In genomic region chr2:167399646-167400045, GRCm38 (mm10) we compare ENCODE assay signal across 25 mouse cellular contexts. TPM values are rescaled to one million over a fixed set of nuclear protein-coding genes. Genes with fewer than 3 reads are reported as not detected.
DNase-seq lines count a peak whose midpoint lies in the region; ATAC-seq and TF ChIP-seq lines count a peak whose summit lies in the region.
"Had no signal": no experiment of that assay in that cellular context is flagged by ENCODE, and none has a peak within 500 bp of the region (broad histone marks: within the 10 kb centered on the region; RNA-seq: fewer than 3 reads in every experiment).

No protein-coding gene starts in this region.

- H3K4me3 ChIP-seq in ES-Bruce4 (ENCODE audit: low read depth, low read length): no peak overlapping the region
- no peak overlapping the region for H3K4me3 ChIP-seq in intestine, postnatal 0 days (ENCODE audit: low read depth, low read length)
- H3K4me3 ChIP-seq: embryonic facial prominence, embryonic 15.5 days; forebrain, embryonic 15.5 days; heart, embryonic 13.5 days; hindbrain, embryonic 12.5 days; midbrain, embryonic 15.5 days; myocyte; neural tube, embryonic 13.5 days had no signal

- TF ChIP-seq POLR2A in ES-Bruce4 (IDR thresholded peaks at IDR 0.05; ENCODE audit: insufficient read depth, low read length): no peak

- no peak overlapping the region for H3K9ac ChIP-seq in ES-Bruce4 (ENCODE audit: low read depth, poor library complexity, severe bottlenecking)
- no peak overlapping the region for H3K9ac ChIP-seq in intestine, postnatal 0 days (ENCODE audit: low read depth, low read length)
- H3K9ac ChIP-seq: embryonic facial prominence, embryonic 15.5 days; forebrain, embryonic 15.5 days; heart, embryonic 13.5 days; hindbrain, embryonic 12.5 days; liver, embryonic 14.5 days; lung, embryonic 14.5 days; midbrain, embryonic 15.5 days; neural tube, embryonic 13.5 days had no signal

- TF ChIP-seq CTCF in ES-Bruce4 (IDR thresholded peaks at IDR 0.05; ENCODE audit: low read depth, low read length): no peak
- TF ChIP-seq CTCF in intestine, postnatal 0 days (IDR thresholded peaks at IDR 0.05; ENCODE audit: low read depth): no peak

- intact Hi-C loops in heart, postnatal 14 days (cut with DNase I): no loop called here
- intact Hi-C loops in left cerebral cortex, postnatal 36 days (cut with DNase I): no loop called here

- no peak overlapping the region for H3K4me2 ChIP-seq in intestine, postnatal 0 days (replicated peaks; ENCODE audit: low read depth)
- H3K4me2 ChIP-seq: embryonic facial prominence, embryonic 15.5 days; forebrain, embryonic 15.5 days; heart, embryonic 13.5 days; hindbrain, embryonic 12.5 days; lung, embryonic 14.5 days; midbrain, embryonic 15.5 days; neural tube, embryonic 13.5 days had no signal

- H3K4me1 ChIP-seq in ES-Bruce4 (ENCODE audit: control insufficient read depth, insufficient read depth, low read length): peaks cover 4% of the 10 kb centered on the region
- H3K4me1 ChIP-seq in intestine, postnatal 0 days (replicated peaks; ENCODE audit: control insufficient read depth, insufficient read depth, low read length): no peaks in the 10 kb centered on the region
- H3K4me1 ChIP-seq: embryonic facial prominence, embryonic 15.5 days; forebrain, embryonic 15.5 days; heart, embryonic 13.5 days; hindbrain, embryonic 12.5 days; midbrain, embryonic 15.5 days; neural tube, embryonic 13.5 days had no signal

- 0 out of 2 replicates have a peak, but pooled peaks have one; percentile 25 for TF ChIP-seq EP300 in ES-Bruce4 (IDR thresholded peaks at IDR 0.05; ENCODE audit: insufficient read depth, low read depth, low read length)

- ATAC-seq in intestine, postnatal 0 days: no peak
- ATAC-seq: forebrain, embryonic 15.5 days; midbrain, embryonic 15.5 days; Patski had no signal

- H3K9me3 ChIP-seq in ES-Bruce4 (replicated peaks; ENCODE audit: control insufficient read depth, insufficient read depth, low read length, poor library complexity, severe bottlenecking): no peaks in the 10 kb centered on the region
- H3K9me3 ChIP-seq in intestine, postnatal 0 days (ENCODE audit: control insufficient read depth): no peaks in the 10 kb centered on the region
- H3K9me3 ChIP-seq: embryonic facial prominence, embryonic 15.5 days; forebrain, embryonic 15.5 days; heart, embryonic 13.5 days; hindbrain, embryonic 12.5 days; midbrain, embryonic 15.5 days; neural tube, embryonic 13.5 days had no signal

- no peaks in the 10 kb centered on the region for H3K27me3 ChIP-seq in ES-Bruce4 (ENCODE audit: control insufficient read depth, insufficient read depth, low read length, poor library complexity, severe bottlenecking)
- H3K27me3 ChIP-seq in intestine, postnatal 0 days (replicated peaks; ENCODE audit: control insufficient read depth, insufficient read depth, low read length): no peaks in the 10 kb centered on the region
- H3K27me3 ChIP-seq: CH12.LX; embryonic facial prominence, embryonic 15.5 days; forebrain, embryonic 15.5 days; heart, embryonic 13.5 days; hindbrain, embryonic 12.5 days; midbrain, embryonic 15.5 days; neural tube, embryonic 13.5 days; Patski had no signal

- no peaks in the 10 kb centered on the region for H3K36me3 ChIP-seq in ES-Bruce4 (ENCODE audit: control insufficient read depth, insufficient read depth, low read length, poor library complexity, severe bottlenecking)
- no peaks in the 10 kb centered on the region for H3K36me3 ChIP-seq in intestine, postnatal 0 days (ENCODE audit: control insufficient read depth, insufficient read depth)
- H3K36me3 ChIP-seq: embryonic facial prominence, embryonic 15.5 days; forebrain, embryonic 15.5 days; heart, embryonic 13.5 days; hindbrain, embryonic 12.5 days; midbrain, embryonic 15.5 days; neural tube, embryonic 13.5 days had no signal

- 63% methylated on average over 7 of the region's 7 CpGs for WGBS in intestine, postnatal 0 days

- H3K27ac ChIP-seq in ES-Bruce4 (ENCODE audit: insufficient read depth, low read length): no peak overlapping the region
- no peak overlapping the region for H3K27ac ChIP-seq in intestine, postnatal 0 days (ENCODE audit: low read depth, low read length)
- H3K27ac ChIP-seq: embryonic facial prominence, embryonic 15.5 days; forebrain, embryonic 15.5 days; heart, embryonic 13.5 days; hindbrain, embryonic 12.5 days; liver, embryonic 14.5 days; midbrain, embryonic 15.5 days; neural tube, embryonic 13.5 days had no signal

- peak; percentile 94 for DNase-seq in heart, adult 11 months
- no peak for DNase-seq in heart, postnatal 14 days
- DNase-seq in ZHBTc4 (ENCODE audit: low read depth, low spot score): peak; percentile 70
- peak; percentile 73 to 83 for DNase-seq in adrenal gland, postnatal 36 days
- DNase-seq in left cerebral cortex, postnatal 36 days (ENCODE audit: low spot score in 2 of 2): no peak
- DNase-seq in lung, postnatal 14 days: no peak
- DNase-seq: cerebellum, adult 8-10 months; gastrocnemius, postnatal 10 days; heart, adult 18-20 months; kidney, adult 11 months; layer of hippocampus, adult 9-11 months; lung, embryonic 14.5 days; lung, postnatal 4 days had no signal

RNA-seq across cellular contexts. Expression of gene Slc9a8, which starts 21.9 kb away (rescaled TPM):
- total RNA-seq in heart, postnatal 14 days (2021): 10 to 100 TPM; 23.0 to 25.2 TPM
- polyA plus RNA-seq in ES-Bruce4 (2011; ENCODE audit: insufficient read depth, insufficient read length, low read depth, missing spikeins): 44.8 and 49.1 TPM in 2 replicates
- total RNA-seq in adrenal gland, postnatal 36 days (2021): 10 to 100 TPM; 37.4 to 38.3 TPM
- 14.9 and 15.7 TPM in 2 replicates for polyA plus RNA-seq in intestine, postnatal 0 days (2015; fragmentation: Nextera tagmentation; extraction: Ambion mirVana)
- total RNA-seq in left cerebral cortex, postnatal 36 days (2021): 10 to 100 TPM; 25.6 to 35.4 TPM

RNA-seq across cellular contexts. Expression of gene B4galt5, which starts 50.7 kb away (rescaled TPM):
- 10 to 100 TPM; 18.5 to 19.8 TPM for total RNA-seq in heart, postnatal 14 days (2021)
- 23.9 and 30.5 TPM in 2 replicates for polyA plus RNA-seq in ES-Bruce4 (2011; ENCODE audit: insufficient read depth, insufficient read length, low read depth, missing spikeins)
- 100 to 1,000 TPM in 1 of 2 experiments, 10 to 100 TPM in 1; 93.7 to 153 TPM for total RNA-seq in adrenal gland, postnatal 36 days (2021)
- polyA plus RNA-seq in intestine, postnatal 0 days (2015; fragmentation: Nextera tagmentation; extraction: Ambion mirVana): 22.4 and 26.6 TPM in 2 replicates
- 10 to 100 TPM; 47.9 to 54.0 TPM for total RNA-seq in left cerebral cortex, postnatal 36 days (2021)

Comparison
In these comparisons a context has a peak if more than half of its experiments do, and no peak if none do; other contexts are left out.
1. DNase-seq: peak in heart, adult 11 months (single experiment), ZHBTc4 (single experiment) and adrenal gland, postnatal 36 days (2 of 2); none in heart, postnatal 14 days (0 of 2), left cerebral cortex, postnatal 36 days (0 of 2) and lung, postnatal 14 days (single experiment).